Mouse (Mus musculus): ENCODE measurements around the gene Gm11634. TPM values are rescaled to one million over a fixed set of nuclear protein-coding genes. Genes with fewer than 3 reads are reported as not detected.

Gene Gm11634
- total RNA-seq, 1 experiment, result not detected

GRCm38 (mm10) chr11:101553354-101553930 is 45.6 kb downstream of the Gm11634 start:
- no peak overlapping the region for H3K27ac ChIP-seq (ENCODE audit: insufficient read depth, low read depth, low read length, poor library complexity, severe bottlenecking)
- no peak for DNase-seq (ENCODE audit: low read depth, low spot score)
- in situ Hi-C loops (cut with MboI; ENCODE audit: low sequenced_read_pairs in 2 of 2, unreplicated experiment in 2 of 2), result no loop called here
- H3K4me3 ChIP-seq (ENCODE audit: insufficient read depth in 1 of 2, low read depth in 1 of 2, low read length in 2 of 2, poor library complexity in 1 of 2, severe bottlenecking in 1 of 2), result peak overlapping the region; percentile 84 to 91
- H3K4me1 ChIP-seq (ENCODE audit: control insufficient read depth in 2 of 2, insufficient read depth in 2 of 2, low read length in 2 of 2, poor library complexity in 1 of 2), result peaks cover 1 to 4% of the 10 kb centered on the region in 2 experiments; a peak in 3 of 4 replicates
- no peak for TF ChIP-seq MAFK (IDR thresholded peaks at IDR 0.05; ENCODE audit: insufficient read depth, low read depth, low read length)
- no peak for TF ChIP-seq ZNF384 (IDR thresholded peaks at IDR 0.05; ENCODE audit: low read depth, low read length)
- no peak for TF ChIP-seq CHD2 (IDR thresholded peaks at IDR 0.05; ENCODE audit: low read depth, low read length)
- TF ChIP-seq HCFC1 (IDR thresholded peaks at IDR 0.05; ENCODE audit: borderline replicate concordance, insufficient read depth, low read length), result no peak
- TF ChIP-seq ZC3H11A (IDR thresholded peaks at IDR 0.05; ENCODE audit: borderline replicate concordance, low read depth, low read length), result no peak
- no peaks in the 10 kb centered on the region for H3K9me3 ChIP-seq (ENCODE audit: control insufficient read depth, insufficient read depth, low read depth, low read length)
- peak overlapping the region; percentile 84; the same call in 1 of the 2 replicates for H3K9ac ChIP-seq (ENCODE audit: insufficient read depth, low read depth, low read length, poor library complexity, severe bottlenecking)
- peaks cover 4% of the 10 kb centered on the region for H3K36me3 ChIP-seq (ENCODE audit: control insufficient read depth, insufficient read depth, low read length, poor library complexity, severe bottlenecking)

DNA sequence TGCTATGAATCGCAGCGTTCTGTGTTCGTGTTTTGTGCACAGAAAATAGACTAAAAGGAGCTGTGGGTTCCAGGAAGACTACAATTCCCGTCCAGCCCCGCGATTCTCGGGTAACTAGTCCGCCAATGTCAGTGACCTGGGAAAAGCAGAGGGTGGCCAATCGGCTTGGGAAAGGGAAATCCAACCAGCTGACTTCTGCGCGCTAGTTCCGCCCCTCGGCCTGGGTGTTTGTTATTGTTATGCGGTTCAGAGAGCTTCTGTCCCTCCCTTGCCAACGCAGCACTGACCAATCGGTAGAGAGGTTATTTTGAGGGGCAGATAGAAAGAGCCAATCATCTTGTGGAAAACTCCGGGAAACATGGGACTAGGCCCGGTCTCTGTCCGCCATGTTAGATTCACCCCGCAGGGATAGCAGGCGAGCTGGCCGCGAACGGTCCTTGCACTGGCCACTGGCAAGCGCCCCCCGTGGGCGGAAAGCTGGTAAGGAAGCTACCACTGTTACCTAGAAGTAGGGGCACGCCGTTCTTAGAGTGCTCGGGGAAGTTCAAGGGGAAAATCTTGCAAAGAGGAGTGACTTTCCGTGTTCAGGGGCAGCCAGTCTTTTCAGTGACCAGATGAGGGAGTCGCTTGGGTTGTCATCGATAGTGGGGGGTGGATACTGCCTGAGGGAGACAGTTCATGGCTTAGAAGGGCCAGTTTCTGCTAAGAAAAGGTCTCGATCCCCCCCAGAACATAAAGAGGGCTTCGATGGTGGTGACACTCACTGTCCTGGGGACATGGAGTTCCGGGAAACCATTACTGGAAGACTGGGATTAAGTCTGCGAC is 46.4 kb downstream of the Gm11634 start:
- H3K4me3 ChIP-seq (ENCODE audit: insufficient read depth in 1 of 2, low read depth in 1 of 2, low read length in 2 of 2, poor library complexity in 1 of 2, severe bottlenecking in 1 of 2), result peak overlapping the region; percentile 84 to 91
- H3K9me3 ChIP-seq (ENCODE audit: control insufficient read depth, insufficient read depth, low read depth, low read length), result no peaks in the 10 kb centered on the region
- DNase-seq (ENCODE audit: low read depth, low spot score), result peak; percentile 99
- peak overlapping the region; percentile 84 for H3K9ac ChIP-seq (ENCODE audit: insufficient read depth, low read depth, low read length, poor library complexity, severe bottlenecking)
- peaks cover 1 to 4% of the 10 kb centered on the region in 2 experiments; a peak in 3 of 4 replicates for H3K4me1 ChIP-seq (ENCODE audit: control insufficient read depth in 2 of 2, insufficient read depth in 2 of 2, low read length in 2 of 2, poor library complexity in 1 of 2)
- peaks cover 2% of the 10 kb centered on the region for H3K36me3 ChIP-seq (ENCODE audit: control insufficient read depth, insufficient read depth, low read length, poor library complexity, severe bottlenecking)
- in situ Hi-C loops (cut with MboI; ENCODE audit: low sequenced_read_pairs in 2 of 2, unreplicated experiment in 2 of 2), result no loop called here
- H3K27ac ChIP-seq (ENCODE audit: insufficient read depth, low read depth, low read length, poor library complexity, severe bottlenecking), result peak overlapping the region; percentile 90
- peak; percentile 83 for TF ChIP-seq CHD2 (IDR thresholded peaks at IDR 0.05; ENCODE audit: low read depth, low read length)
- TF ChIP-seq HCFC1 (IDR thresholded peaks at IDR 0.05; ENCODE audit: borderline replicate concordance, insufficient read depth, low read length), result peak; percentile 69
- no peak for TF ChIP-seq ZNF384 (IDR thresholded peaks at IDR 0.05; ENCODE audit: low read depth, low read length)
- TF ChIP-seq MAFK (IDR thresholded peaks at IDR 0.05; ENCODE audit: insufficient read depth, low read depth, low read length), result 0 out of 2 replicates have a peak, but pooled peaks have one; percentile 3

DNA sequence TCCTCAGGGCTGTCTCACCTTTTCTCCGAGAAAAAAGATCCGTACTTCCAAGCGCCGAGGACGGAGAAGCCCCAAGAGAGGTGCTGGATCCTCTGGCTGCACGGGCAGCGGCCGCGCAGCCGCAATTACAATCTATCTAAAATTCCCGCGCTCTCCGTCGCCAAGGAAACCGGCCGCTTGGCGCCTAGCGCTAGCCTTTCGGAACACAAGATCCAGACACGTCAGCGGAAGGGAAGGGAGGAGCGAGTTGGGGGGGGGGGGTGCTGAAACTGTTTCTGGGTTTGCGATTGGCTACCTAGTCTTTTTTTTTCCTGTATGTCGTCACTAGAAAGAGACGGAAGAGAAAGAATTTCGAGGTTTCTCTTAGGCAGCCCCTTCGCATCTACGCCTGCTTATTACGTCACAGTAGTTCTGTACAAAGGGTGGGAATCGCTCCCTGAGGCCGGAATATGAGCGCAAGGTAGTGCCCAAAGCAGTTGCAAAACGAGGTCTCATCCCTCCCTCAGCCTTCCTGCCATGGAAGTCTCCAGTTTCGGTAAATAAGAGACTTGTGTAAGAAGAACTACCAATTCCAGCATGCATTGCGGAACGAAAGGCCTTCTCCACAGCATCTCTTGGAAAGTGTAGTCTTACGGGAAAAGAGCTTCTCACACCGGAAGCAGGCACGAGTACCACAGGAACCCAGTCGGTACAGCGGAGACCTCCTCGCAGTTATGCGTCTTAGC is 47.1 kb downstream of the Gm11634 start, which contains the start of the genes Brca1 and Nbr1:
Brca1 (minus strand) TSS at position 205 of the 725 bp plus-strand sequence.
Nbr1 (plus strand) TSS at position 399 of the 725 bp plus-strand sequence.
- H3K9me3 ChIP-seq (ENCODE audit: control insufficient read depth, insufficient read depth, low read depth, low read length), result no peaks in the 10 kb centered on the region
- in situ Hi-C loops (cut with MboI; ENCODE audit: low sequenced_read_pairs in 2 of 2, unreplicated experiment in 2 of 2), result no loop called here
- peak within 1 kb of the TSS; percentile 90 for H3K27ac ChIP-seq (ENCODE audit: insufficient read depth, low read depth, low read length, poor library complexity, severe bottlenecking)
- peak; percentile 99 for DNase-seq (ENCODE audit: low read depth, low spot score)
- peak within 1 kb of the TSS; percentile 84 to 94 for H3K4me3 ChIP-seq (ENCODE audit: insufficient read depth in 1 of 2, low read depth in 1 of 2, low read length in 2 of 2, poor library complexity in 1 of 2, severe bottlenecking in 1 of 2)
- TF ChIP-seq CHD2 (IDR thresholded peaks at IDR 0.05; ENCODE audit: low read depth, low read length) (peak; percentile 15; the same call in 1 of the 2 replicates), MAFK (IDR thresholded peaks at IDR 0.05; ENCODE audit: insufficient read depth, low read depth, low read length) (peak; percentile 32), ZNF384 (IDR thresholded peaks at IDR 0.05; ENCODE audit: low read depth, low read length) (peak; percentile 99), HCFC1 (IDR thresholded peaks at IDR 0.05; ENCODE audit: borderline replicate concordance, insufficient read depth, low read length) (peak; percentile 96), ZC3H11A (IDR thresholded peaks at IDR 0.05; ENCODE audit: borderline replicate concordance, low read depth, low read length) (no peak)
- peaks cover 2% of the 10 kb centered on the region; the same call in 1 of the 2 replicates for H3K36me3 ChIP-seq (ENCODE audit: control insufficient read depth, insufficient read depth, low read length, poor library complexity, severe bottlenecking)
- H3K9ac ChIP-seq (ENCODE audit: insufficient read depth, low read depth, low read length, poor library complexity, severe bottlenecking), result peak within 1 kb of the TSS; percentile 93
- H3K4me1 ChIP-seq (ENCODE audit: control insufficient read depth in 2 of 2, insufficient read depth in 2 of 2, low read length in 2 of 2, poor library complexity in 1 of 2), result peaks cover 1 to 4% of the 10 kb centered on the region in 2 experiments; a peak in 3 of 4 replicates

DNA sequence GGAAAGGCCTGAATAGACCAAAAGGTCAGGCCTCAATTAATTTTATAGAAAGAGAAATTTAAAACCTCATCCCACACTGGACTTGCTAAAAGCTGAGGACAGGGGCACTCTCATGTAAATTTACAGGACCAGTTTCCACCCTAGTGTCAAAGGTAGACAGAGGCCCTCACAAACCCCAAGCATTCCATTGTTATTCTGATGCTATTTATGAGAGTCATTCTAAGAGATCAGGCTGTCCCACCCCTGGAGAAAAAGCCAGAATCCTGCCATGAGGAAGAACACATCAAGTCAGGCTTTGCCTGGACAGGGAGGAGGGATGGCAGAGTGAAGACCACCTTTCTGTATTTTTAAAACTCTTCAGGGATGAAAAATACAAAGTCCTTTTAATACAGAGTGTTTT is 50.5 kb downstream of the Gm11634 start:
- no peaks in the 10 kb centered on the region for H3K9me3 ChIP-seq (ENCODE audit: control insufficient read depth, insufficient read depth, low read depth, low read length)
- TF ChIP-seq ZC3H11A (IDR thresholded peaks at IDR 0.05; ENCODE audit: borderline replicate concordance, low read depth, low read length), result no peak
- no peak for TF ChIP-seq CHD2 (IDR thresholded peaks at IDR 0.05; ENCODE audit: low read depth, low read length)
- TF ChIP-seq ZNF384 (IDR thresholded peaks at IDR 0.05; ENCODE audit: low read depth, low read length), result no peak
- no peak for TF ChIP-seq HCFC1 (IDR thresholded peaks at IDR 0.05; ENCODE audit: borderline replicate concordance, insufficient read depth, low read length)
- TF ChIP-seq MAFK (IDR thresholded peaks at IDR 0.05; ENCODE audit: insufficient read depth, low read depth, low read length), result no peak
- no peak overlapping the region; the same call in 1 of the 2 replicates for H3K27ac ChIP-seq (ENCODE audit: insufficient read depth, low read depth, low read length, poor library complexity, severe bottlenecking)
- DNase-seq (ENCODE audit: low read depth, low spot score), result peak; percentile 39
- no peak overlapping the region for H3K4me3 ChIP-seq (ENCODE audit: insufficient read depth in 1 of 2, low read depth in 1 of 2, low read length in 2 of 2, poor library complexity in 1 of 2, severe bottlenecking in 1 of 2)
- H3K4me1 ChIP-seq (ENCODE audit: control insufficient read depth in 2 of 2, insufficient read depth in 2 of 2, low read length in 2 of 2, poor library complexity in 1 of 2), result peaks cover 1 to 4% of the 10 kb centered on the region in 2 experiments; a peak in 3 of 4 replicates
- no peak overlapping the region for H3K9ac ChIP-seq (ENCODE audit: insufficient read depth, low read depth, low read length, poor library complexity, severe bottlenecking)
- H3K36me3 ChIP-seq (ENCODE audit: control insufficient read depth, insufficient read depth, low read length, poor library complexity, severe bottlenecking), result peaks cover 8% of the 10 kb centered on the region; the same call in 1 of the 2 replicates
- in situ Hi-C loops (cut with MboI; ENCODE audit: low sequenced_read_pairs in 2 of 2, unreplicated experiment in 2 of 2), result no loop called here

All from ES-E14 (cell line).